Mouse (Mus musculus) CD4-positive, CD25-positive, alpha-beta regulatory T cell, adult 9 weeks (primary cell): ENCODE data around the gene Dnajc12. TPM values are rescaled to one million over a fixed set of nuclear protein-coding genes. Genes with fewer than 3 reads are reported as not detected.

Experiments
- polyA plus RNA-seq: library from polyadenylated mRNA; unstranded; fragments of 100-300 nt; shearing (Covaris generic); gene quantifications from one replicate; pipeline ENCODE4 v1.2.1, GENCODE M21; 2017

Dnajc12 gene
- polyA plus RNA-seq: 6.4 TPM

GRCm38 (mm10) chr10:63382372-63383279 is at the start of gene Dnajc12:
Gene Dnajc12 (plus strand): TSS chr10:63382443.

GRCm38 (mm10) chr10:63381498-63382280 is 554 bp upstream of the Dnajc12 start, which contains the start of gene Sirt1:
Gene Sirt1 (minus strand): TSS chr10:63381704.

GRCm38 (mm10) chr10:63421739-63422735 is 39.8 kb downstream of the Dnajc12 start, which contains the start of gene Gm7075:
Gene Gm7075 (minus strand): TSS chr10:63421789.

GRCm38 (mm10) chr10:63429785-63430305 is 47.6 kb downstream of the Dnajc12 start, which contains the start of gene Ctnna3:
Gene Ctnna3 (plus strand): TSS chr10:63430098.

Other genes starting within 250 kb of the Dnajc12 start
- not detected for gene Mypn, start 178.5 kb upstream of the Dnajc12 start, polyA plus RNA-seq
- 143 TPM for gene Herc4, start 138.6 kb upstream of the Dnajc12 start, polyA plus RNA-seq
- 3.8 TPM for gene Sirt1, start 739 bp upstream of the Dnajc12 start, polyA plus RNA-seq
- gene Gm7075, start 39.3 kb downstream of the Dnajc12 start, polyA plus RNA-seq: not detected
- gene Ctnna3, start 47.7 kb downstream of the Dnajc12 start, polyA plus RNA-seq: 0.10 TPM